Mouse (Mus musculus): ENCODE measurements around the gene Cxcl5. TPM values are rescaled to one million over a fixed set of nuclear protein-coding genes. Genes with fewer than 3 reads are reported as not detected.
"Not testable (repeated sequence)": the region's sequence is repeated elsewhere in the genome, so short reads cannot be mapped to it uniquely, and the experiment has no call there.

The Cxcl5 gene
- polyA plus RNA-seq, 1 experiment: 0.77 TPM

DNA sequence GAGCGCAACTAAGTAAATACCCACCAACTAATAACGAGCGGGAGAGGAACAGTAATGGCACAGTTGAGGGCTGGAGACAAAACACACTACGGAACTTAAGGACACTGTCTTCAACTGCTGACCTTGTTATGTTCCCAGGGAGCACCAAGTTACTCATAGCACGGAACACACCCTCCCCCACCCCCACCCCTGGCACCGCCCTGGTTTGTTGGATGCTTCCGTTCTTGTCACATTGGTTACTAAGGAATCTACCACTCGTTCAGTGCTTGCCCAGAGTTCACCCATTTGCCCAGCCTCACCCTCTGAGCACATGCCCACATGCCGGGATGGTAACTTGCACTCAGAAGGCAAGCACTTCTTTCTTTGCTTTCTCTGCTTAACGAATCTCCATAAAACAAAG lies 18.5 kb downstream of the Cxcl5 start:
- TF ChIP-seq CTCF (IDR thresholded peaks at IDR 0.05; ENCODE audit: insufficient read depth, low read length): no peak
- TF ChIP-seq POLR2A (IDR thresholded peaks at IDR 0.05; ENCODE audit: borderline replicate concordance, extremely low read depth, low read depth, low read length): no peak
- no peak overlapping the region for H3K4me3 ChIP-seq (replicated peaks; ENCODE audit: extremely low read depth, low read depth, low read length)
- no peak for DNase-seq
- WGBS: 83% methylated on average over 10 of the region's 10 CpGs
- no peaks in the 10 kb centered on the region for H3K4me1 ChIP-seq (ENCODE audit: control insufficient read depth, insufficient read depth, low read length)

DNA sequence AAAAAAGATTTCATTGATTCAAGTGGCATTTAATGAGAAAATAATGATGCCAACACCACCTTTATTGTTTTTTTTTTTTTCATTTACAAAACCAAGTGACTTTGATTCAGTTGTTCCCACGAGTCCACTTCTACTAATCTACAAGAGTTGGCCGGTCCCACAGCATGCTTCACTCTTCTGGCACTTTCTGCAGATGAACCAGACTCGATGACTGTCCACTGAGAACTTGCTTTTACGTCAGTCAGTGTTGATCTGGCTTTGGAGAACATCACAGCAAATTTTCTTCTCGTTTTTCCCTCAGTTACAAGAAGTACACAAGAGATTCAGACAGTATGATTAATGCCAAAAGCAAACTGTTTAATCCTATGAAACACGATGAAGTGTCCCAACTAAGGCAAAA lies 19.7 kb downstream of the Cxcl5 start:
- no peak for TF ChIP-seq CTCF (IDR thresholded peaks at IDR 0.05; ENCODE audit: insufficient read depth, low read length)
- no peak for TF ChIP-seq POLR2A (IDR thresholded peaks at IDR 0.05; ENCODE audit: borderline replicate concordance, extremely low read depth, low read depth, low read length)
- no peak for DNase-seq
- 56% methylated on average over 6 of the region's 6 CpGs for WGBS

DNA sequence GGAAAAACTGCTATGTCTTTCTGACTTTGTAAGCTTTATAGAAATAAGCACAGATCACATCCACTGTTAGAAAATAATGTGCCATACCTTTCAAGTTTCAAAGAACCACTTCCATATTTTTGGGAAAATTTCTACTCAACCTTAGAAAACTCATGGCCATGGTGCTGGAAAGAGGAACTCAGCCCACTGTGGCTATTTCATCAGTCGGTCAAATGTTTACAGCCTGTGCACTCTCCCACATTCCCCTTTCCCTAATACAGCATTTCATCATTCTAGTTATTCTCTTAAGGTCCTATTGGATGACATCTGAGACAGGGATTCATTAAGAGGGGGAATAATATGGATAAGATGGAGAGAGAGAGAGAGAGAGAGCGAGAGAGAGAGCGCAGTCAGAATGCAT lies 24.5 kb downstream of the Cxcl5 start:
- TF ChIP-seq CTCF (IDR thresholded peaks at IDR 0.05; ENCODE audit: insufficient read depth, low read length) (no peak), POLR2A (IDR thresholded peaks at IDR 0.05; ENCODE audit: borderline replicate concordance, extremely low read depth, low read depth, low read length) (no peak)
- H3K4me3 ChIP-seq (replicated peaks; ENCODE audit: extremely low read depth, low read depth, low read length): no peak overlapping the region
- no peaks in the 10 kb centered on the region for H3K4me1 ChIP-seq (ENCODE audit: control insufficient read depth, insufficient read depth, low read length)
- no peak for DNase-seq
- 80% methylated on average over 3 of the region's 3 CpGs for WGBS

More for the DNA sequence above, 19.7 kb downstream of the Cxcl5 start:
- no peak overlapping the region for H3K4me3 ChIP-seq (replicated peaks; ENCODE audit: extremely low read depth, low read depth, low read length)
- H3K4me1 ChIP-seq (ENCODE audit: control insufficient read depth, insufficient read depth, low read length): no peaks in the 10 kb centered on the region

DNA sequence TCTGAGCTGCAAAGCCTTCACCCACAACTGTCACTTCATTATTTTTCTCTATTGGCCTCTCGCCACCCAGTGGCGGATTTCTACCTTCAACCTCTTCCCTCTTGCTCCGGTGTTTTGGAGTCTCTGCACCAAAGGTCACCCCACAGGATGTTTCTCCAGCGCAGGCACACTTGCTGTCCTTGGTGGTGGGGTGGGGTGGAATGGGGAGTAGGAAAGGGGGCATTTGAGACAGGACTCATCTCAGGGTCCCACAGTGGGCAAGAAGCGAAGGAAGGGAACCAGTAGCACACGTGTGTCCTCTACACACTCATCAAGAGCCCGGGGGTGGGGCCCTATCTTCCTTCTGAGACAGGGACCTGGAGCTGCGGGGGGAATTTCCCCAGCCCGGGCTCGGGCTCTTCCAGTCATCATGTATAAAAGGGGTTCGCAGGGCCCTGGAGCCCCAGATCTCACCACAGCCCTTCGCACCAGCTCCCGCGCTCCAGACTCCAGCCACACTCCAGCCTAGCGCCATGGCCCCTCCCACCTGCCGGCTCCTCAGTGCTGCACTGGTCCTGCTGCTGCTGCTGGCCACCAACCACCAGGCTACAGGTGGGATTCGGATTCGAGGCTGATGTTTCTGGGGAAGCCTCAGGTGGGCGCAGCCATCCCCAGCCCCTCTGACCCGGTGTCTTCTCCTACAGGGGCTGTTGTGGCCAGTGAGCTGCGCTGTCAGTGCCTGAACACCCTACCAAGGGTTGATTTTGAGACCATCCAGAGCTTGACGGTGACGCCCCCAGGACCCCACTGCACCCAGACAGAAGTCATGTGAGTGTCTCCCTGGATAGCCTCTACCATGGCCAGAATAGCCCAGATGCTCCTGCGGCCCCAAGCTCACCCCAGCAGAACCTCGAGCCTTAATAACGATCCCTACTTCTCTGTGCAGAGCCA lies 26.8 kb downstream of the Cxcl5 start, which contains the start of gene Cxcl3:
Gene Cxcl3 (plus strand): TSS at position 445 of the 930 bp plus-strand sequence.
- peak within 1 kb of the TSS; percentile 37 for H3K4me3 ChIP-seq (replicated peaks; ENCODE audit: extremely low read depth, low read depth, low read length)
- TF ChIP-seq CTCF (IDR thresholded peaks at IDR 0.05; ENCODE audit: insufficient read depth, low read length) (peak; percentile 9; the same call in 1 of the 2 replicates), POLR2A (IDR thresholded peaks at IDR 0.05; ENCODE audit: borderline replicate concordance, extremely low read depth, low read depth, low read length) (no peak)
- 0 out of 2 replicates have a peak, but pooled peaks cover 2% of the 10 kb centered on the region for H3K4me1 ChIP-seq (ENCODE audit: control insufficient read depth, insufficient read depth, low read length)
- 17% methylated on average over 26 of the region's 26 CpGs for WGBS
- peak; percentile 46 for DNase-seq

DNA sequence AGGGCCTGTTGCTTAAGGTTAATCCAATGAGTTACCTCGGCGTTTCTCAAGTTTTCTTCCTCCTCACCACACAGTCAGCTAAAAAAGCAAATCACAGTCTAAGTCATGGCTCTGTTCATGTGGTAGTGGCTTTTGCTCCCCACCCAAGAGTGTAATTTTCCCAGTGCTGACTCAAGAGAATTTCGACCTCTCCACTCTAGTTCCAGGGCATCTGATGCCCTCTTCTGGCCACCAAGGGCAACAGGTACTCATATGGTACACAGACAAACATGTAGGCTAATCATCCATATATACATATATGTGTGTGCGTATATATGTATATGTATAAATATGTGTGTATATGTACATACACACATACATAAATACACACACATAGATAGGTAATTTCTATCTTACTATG lies 29.0 kb downstream of the Cxcl5 start:
- 82% methylated on average over 4 of the region's 4 CpGs for WGBS
- TF ChIP-seq POLR2A (IDR thresholded peaks at IDR 0.05; ENCODE audit: borderline replicate concordance, extremely low read depth, low read depth, low read length) (no peak), CTCF (IDR thresholded peaks at IDR 0.05; ENCODE audit: insufficient read depth, low read length) (no peak)
- H3K4me3 ChIP-seq (replicated peaks; ENCODE audit: extremely low read depth, low read depth, low read length): no peak overlapping the region
- H3K4me1 ChIP-seq (ENCODE audit: control insufficient read depth, insufficient read depth, low read length): 0 out of 2 replicates have a peak, but pooled peaks cover 2% of the 10 kb centered on the region
- DNase-seq: no peak

DNA sequence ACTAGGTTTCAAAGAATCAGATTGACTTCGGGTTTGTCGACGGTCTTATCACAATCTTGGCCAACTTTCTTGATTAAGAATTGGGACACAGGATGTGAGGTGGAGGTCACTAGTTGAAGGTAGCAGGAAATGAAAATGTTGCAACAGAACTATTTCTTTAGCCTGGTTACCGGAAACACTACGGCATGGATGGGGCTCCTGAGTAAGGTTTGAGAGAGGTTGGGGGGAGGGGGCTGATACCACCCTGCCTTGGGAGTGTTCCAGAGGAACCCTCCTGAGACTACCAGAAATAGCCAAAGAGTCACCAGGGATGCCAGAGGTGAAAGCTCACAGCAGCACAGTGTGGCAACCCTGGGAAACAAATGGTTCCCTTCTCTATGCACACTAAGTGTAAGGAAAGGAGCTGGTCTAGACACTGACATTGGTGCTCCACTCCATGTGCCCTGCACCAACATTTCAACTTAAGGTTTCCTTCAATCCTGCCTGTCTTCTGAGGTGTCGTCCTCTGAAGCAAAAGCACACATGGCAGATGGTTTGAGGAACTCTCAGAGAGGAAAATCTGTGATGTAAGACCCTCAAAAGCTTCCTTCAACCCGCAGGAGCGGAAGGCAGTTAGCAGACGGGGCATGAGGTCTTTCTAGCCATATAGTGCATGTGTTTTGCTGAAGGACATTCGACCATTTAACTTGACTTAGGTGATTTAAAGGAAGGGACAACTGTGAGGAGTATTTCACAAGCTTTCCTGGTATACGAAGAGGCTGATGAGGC lies 30.3 kb downstream of the Cxcl5 start:
- DNase-seq: peak; percentile 23
- Histone ChIP-seq H3K4me1 (ENCODE audit: control insufficient read depth, insufficient read depth, low read length) (peaks cover 2% of the 10 kb centered on the region; the same call in 1 of the 2 replicates), H3K4me3 (replicated peaks; ENCODE audit: extremely low read depth, low read depth, low read length) (no peak overlapping the region)
- 35% methylated on average over 11 of the region's 11 CpGs for WGBS
- TF ChIP-seq POLR2A (IDR thresholded peaks at IDR 0.05; ENCODE audit: borderline replicate concordance, extremely low read depth, low read depth, low read length) (no peak), CTCF (IDR thresholded peaks at IDR 0.05; ENCODE audit: insufficient read depth, low read length) (no peak)

DNA sequence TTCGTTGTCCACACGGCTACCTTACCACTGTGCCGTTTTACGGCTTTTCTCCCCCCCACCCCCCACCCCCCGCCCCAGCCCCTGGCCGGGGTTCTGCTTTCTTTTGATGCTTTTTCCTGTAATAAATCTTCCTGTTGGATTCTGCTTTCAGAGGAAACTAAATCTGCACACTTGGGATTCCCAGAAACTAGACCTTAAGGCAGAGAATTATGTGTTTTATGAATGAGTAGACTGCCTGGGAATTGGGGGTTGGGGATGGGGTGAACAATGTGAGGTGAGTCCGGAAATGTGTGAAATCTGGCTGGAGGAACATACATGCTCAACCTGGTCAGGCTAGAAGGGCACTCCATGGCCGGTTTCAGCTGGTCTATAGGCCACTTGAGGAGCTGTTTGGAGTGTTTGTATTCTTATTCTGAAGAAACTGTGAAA lies 30.9 kb downstream of the Cxcl5 start:
- Histone ChIP-seq H3K4me1 (ENCODE audit: control insufficient read depth, insufficient read depth, low read length) (peaks cover 2% of the 10 kb centered on the region; the same call in 1 of the 2 replicates), H3K4me3 (replicated peaks; ENCODE audit: extremely low read depth, low read depth, low read length) (no peak overlapping the region)
- peak; percentile 54 for DNase-seq
- TF ChIP-seq POLR2A (IDR thresholded peaks at IDR 0.05; ENCODE audit: borderline replicate concordance, extremely low read depth, low read depth, low read length) (no peak), CTCF (IDR thresholded peaks at IDR 0.05; ENCODE audit: insufficient read depth, low read length) (no peak)
- WGBS: 26% methylated on average over 8 of the region's 8 CpGs

DNA sequence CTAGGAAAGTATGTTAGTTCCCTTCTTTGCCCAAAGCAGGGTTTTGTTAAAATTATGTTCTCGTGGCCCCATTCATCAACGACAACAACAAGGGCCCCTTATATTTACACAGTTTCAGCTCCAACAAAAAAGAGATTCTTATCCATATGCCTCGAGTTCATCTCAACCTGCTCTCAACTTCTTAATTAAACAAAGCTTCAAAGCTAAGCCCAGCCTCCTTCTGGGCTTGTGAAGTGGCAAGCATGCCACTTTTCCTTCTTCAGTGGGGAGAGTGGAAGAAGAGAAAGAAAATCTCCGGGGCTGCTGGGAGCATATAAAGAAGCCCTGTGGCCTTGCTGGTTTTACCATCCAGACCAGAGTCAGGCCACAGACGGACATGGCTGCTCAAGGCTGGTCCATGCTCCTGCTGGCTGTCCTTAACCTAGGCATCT lies 35.0 kb downstream of the Cxcl5 start, which contains the start of gene Cxcl15:
Gene Cxcl15 (plus strand): TSS at position 340 of the 431 bp plus-strand sequence.
- TF ChIP-seq POLR2A (IDR thresholded peaks at IDR 0.05; ENCODE audit: borderline replicate concordance, extremely low read depth, low read depth, low read length): peak; percentile 86; the same call in 1 of the 2 replicates
- TF ChIP-seq CTCF (IDR thresholded peaks at IDR 0.05; ENCODE audit: insufficient read depth, low read length): no peak
- DNase-seq: peak; percentile 57
- H3K4me1 ChIP-seq (ENCODE audit: control insufficient read depth, insufficient read depth, low read length): peaks cover 2% of the 10 kb centered on the region; the same call in 1 of the 2 replicates
- 44% methylated on average over 5 of the region's 5 CpGs for WGBS
- peak within 1 kb of the TSS; percentile 68 for H3K4me3 ChIP-seq (replicated peaks; ENCODE audit: extremely low read depth, low read depth, low read length)

DNA sequence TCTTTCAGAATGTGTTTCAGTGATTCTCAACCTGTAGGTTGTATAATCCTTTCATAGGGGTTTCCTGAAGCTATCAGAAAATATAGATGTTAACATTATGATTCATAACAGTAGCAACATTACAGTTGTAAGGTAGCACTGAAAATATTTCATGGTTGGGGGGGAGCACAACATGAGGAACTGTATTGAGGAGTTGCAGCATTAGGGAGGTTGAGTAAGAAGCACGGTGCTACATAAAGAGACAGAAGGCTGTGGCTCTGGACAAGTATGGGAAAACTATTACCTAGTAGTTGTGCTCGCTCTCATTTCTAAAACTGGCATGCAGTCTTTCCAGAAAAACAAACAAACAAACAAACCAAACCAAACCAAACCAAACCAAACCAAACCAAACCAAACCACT lies 36.2 kb downstream of the Cxcl5 start:
- H3K4me3 ChIP-seq (replicated peaks; ENCODE audit: extremely low read depth, low read depth, low read length); DNase-seq; H3K4me1 ChIP-seq (ENCODE audit: control insufficient read depth, insufficient read depth, low read length): not testable (repeated sequence)
- WGBS: 64% methylated on average over 2 of the region's 2 CpGs

All from lung, adult 2 months (tissue).